Mouse (Mus musculus) stomach, postnatal 0 days (tissue): Measurements from ENCODE around the gene Rbm14.

ENCODE experiments used
- CTCF ChIP-seq: IDR thresholded peaks from 2 replicates; pipeline ENCODE4 v1.5.1; 2016; ENCODE audit warnings: antibody characterized with exemption, low read depth, mild to moderate bottlenecking, moderate library complexity
- EP300 ChIP-seq: optimal IDR thresholded peaks from 2 replicates; pipeline ENCODE3; 2016; ENCODE audit warnings: antibody characterized with exemption

DNA sequence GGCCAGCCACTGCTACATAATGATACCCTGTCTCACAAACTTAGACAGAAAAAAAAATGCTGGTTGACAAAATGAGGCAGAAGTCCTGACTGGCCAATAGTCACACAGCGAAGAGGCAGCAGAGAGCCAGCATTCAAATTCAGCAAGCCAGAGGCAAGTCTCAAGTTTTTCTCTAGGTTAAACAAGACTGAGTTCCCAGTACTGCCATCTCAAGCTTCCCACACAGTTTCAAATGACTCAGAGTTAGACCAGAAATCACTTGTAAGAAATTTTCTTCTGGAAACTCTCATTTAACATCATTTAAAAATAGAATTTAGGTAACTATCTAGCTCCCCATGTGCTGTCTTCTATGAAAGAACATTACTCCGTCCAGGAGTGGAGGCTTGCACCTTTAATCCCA lies 13.6 kb downstream of the Rbm14 start:
- no peak for TF ChIP-seq CTCF
- no peak for TF ChIP-seq EP300
